Mouse (Mus musculus) heart, adult 11 months (tissue): ENCODE data around the gene Pif1.

Source experiments
- DNase-seq: peaks from one replicate; pipeline ENCODE4 v3.0.0; 2022

Gene Pif1

DNA sequence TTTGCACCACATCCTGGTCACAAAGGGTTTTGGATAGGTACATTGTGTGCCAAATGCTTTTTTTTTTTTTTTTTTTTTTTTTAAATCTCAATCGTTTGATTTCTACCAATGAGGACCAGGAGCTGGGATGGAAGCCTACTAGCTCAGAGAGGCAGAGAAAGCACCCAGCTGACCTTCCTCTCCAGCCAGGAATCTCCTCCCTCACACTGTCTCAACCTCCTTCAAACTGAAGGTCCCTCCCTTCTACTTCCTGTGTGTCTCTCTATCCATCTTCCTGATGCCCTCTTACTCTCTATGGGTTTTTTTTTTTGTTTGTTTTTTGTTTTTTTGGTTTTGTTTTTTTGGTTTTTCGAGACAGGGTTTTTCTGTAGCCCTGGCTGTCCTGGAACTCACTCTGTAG lies 14.0 kb downstream of the Pif1 start:
- no peak for DNase-seq

DNA sequence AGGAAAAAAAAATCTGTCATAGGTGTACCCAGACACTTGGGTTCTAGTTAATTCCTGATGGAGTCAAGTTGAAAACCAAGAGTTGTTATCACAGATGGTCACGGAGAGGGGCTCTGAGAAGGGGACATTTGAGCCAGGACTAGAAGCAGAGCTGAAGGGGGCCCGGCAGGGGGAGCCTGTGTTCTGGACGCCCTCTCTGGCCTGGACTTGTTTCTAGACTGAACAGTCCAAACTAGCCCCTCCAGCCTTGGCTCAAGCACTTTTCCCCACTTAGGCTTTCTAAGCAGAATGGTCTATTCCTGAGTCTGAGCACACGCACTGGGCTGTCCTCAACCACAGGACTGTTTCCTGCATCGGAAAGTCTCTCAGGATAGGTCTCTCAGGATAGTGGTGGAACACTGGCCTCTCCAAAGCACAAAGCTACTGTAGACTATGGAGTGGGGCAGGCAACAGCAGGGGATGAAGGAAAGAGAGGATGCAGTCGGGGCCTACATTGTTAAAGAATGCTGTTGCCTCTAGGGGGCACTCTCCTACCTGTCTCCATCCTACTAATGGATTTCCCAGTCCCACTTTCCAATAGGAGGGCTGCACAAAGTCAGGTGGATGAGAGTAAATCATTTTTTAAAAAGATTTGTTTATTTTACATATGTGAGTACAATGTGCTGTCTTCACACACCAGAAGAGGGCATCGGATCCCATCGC lies 16.6 kb downstream of the Pif1 start:
- no peak for DNase-seq

- peak; percentile 92 for DNase-seq
Observed at GRCm38 (mm10) chr9:65605471-65606136, 18.6 kb downstream of the Pif1 start.

DNA sequence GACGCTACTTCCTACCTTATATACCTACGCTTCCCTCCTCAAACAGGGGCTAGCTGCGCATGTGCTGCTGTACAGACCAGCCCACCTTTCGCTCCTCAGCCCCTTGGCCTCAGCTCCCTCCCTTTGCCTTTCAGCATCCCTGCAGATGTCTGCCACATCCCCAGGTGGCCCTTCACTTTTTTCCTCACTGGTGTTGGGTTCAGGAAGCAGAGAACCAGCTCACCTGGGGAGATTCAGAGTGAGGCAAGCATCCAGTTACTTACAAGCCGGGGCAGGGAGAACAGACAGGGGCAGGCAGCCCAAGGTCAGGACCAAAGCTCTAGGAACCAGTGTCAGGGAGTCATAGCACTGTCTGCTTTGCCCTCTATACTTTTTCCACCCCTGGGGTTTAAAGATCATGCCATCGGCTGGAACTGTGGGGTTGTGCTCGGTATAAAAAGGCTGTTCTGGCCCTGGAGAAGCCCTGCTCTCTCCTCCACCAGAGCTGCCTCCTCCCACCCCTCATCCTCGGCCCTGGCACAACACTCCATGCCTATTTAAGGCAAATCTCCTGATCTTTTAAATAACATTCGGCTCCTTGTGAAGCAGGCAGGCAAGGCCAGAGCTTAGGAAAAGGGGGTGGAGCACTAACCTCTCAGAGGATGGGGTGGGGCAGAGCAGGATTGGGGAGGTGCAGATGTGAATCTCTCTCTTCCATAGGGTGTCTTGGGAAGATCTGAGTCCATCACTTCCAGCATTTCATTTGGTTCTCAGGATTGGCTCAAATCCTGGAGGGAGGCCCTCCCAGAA lies 19.6 kb downstream of the Pif1 start:
- DNase-seq, result no peak

- no peak for DNase-seq
Observed at GRCm38 (mm10) chr9:65607120-65607519, 20.2 kb downstream of the Pif1 start.

DNA sequence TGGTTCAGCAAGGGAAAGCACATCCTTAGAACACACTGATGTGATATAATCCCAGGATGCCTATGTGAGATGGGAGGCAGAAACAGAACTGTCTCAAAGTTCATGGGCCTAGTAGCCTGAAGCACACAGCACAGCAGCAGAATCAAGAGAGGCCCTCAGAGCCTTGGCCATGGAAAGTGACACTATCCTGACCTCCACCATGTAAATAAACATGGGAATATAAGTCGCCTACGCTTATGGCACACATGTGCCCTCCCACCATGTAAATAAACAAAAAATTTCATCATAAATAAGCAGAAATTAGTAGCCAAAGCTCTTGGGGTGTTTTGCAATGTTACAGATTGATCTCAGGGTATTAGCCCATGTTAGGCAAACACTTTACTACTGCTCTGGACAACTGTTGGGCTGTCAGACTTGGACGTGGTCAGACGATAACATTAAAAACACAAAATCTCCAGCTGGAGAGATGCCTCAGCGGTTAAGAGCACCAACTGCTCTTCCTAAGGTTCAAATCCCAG lies 25.1 kb downstream of the Pif1 start:
- DNase-seq, result no peak

DNA sequence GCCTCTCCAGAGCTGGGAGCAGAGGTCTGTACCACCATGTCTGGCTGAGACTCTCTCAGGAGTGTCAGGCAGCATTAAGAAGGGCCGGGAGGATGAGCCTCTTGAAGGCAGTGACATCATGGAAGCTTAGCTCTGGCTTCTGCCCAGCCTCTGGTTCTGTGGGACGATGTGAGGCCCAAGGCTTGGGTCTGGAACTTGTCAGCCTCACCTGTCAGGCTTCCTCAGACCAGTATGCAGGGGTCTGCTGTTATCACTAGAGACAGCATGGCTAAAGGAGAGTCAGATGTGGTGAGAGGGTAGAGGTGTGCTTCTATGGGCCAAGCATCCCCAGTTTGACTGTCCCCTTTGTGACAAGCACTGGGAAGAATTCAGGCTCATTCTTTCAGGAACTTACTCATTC lies 26.1 kb downstream of the Pif1 start:
- DNase-seq, result no peak

DNA sequence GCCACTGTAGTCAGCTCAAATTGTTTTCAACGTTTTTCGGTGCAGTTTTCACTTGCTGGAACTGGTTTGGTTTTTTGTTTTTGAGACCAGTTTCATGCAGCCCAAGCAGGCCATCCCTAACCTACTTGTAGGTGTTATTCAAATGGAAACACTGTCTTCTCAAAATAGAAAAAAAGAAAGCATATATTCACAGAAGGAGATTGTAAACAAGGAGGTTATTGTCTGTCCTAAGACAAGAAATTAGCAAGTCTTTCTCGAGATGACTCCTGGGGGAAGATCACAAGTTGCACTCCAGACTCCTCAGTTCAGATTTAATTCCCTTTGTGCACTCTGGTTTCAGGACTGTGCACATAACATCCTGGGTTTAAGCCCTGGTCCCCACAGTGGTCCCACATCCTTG lies 32.4 kb downstream of the Pif1 start:
- DNase-seq, result no peak

GRCm38 (mm10) chr9:65621196-65621595 lies 34.2 kb downstream of the Pif1 start:
- no peak for DNase-seq

DNA sequence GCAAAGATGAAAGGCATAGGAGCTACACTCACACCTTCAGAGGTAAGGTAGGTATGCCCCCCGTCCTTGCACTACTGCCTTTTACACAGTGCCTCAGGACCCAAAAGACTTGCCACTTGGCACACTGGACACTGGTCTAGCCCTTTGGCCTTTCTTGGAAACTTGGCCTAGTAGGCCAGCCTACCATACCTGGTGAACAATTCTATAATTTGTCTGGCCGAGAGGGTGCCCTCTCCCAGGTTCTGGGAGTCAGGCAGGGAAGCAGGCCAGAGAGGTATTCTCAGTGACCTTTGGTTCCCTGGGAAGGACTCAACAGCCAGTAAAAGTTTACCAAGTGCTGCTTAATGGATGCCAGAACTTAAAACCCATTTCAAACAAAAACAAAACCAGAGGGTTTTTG lies 34.7 kb downstream of the Pif1 start:
- no peak for DNase-seq

GRCm38 (mm10) chr9:65622826-65623225 lies 35.9 kb downstream of the Pif1 start:
- no peak for DNase-seq

DNA sequence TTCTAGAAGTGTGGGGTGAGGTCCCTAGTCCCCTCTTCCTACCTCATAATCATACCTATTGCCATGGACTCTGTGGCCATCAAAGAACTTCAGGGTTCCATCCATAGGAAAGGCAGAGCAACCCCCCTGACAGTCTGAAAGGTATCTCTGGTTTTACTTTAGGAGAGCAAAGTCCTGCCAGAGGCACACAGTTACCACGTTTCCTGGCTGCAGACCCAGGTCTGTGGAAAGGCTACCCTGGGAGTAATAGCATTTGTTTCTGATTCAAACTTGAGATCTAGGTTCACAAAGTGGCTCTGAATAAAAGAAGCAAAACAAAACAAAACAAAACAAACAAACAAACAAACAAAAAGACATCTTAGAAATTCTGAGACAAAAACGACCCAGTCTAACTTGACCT lies 37.3 kb downstream of the Pif1 start:
- DNase-seq, result no peak

DNA sequence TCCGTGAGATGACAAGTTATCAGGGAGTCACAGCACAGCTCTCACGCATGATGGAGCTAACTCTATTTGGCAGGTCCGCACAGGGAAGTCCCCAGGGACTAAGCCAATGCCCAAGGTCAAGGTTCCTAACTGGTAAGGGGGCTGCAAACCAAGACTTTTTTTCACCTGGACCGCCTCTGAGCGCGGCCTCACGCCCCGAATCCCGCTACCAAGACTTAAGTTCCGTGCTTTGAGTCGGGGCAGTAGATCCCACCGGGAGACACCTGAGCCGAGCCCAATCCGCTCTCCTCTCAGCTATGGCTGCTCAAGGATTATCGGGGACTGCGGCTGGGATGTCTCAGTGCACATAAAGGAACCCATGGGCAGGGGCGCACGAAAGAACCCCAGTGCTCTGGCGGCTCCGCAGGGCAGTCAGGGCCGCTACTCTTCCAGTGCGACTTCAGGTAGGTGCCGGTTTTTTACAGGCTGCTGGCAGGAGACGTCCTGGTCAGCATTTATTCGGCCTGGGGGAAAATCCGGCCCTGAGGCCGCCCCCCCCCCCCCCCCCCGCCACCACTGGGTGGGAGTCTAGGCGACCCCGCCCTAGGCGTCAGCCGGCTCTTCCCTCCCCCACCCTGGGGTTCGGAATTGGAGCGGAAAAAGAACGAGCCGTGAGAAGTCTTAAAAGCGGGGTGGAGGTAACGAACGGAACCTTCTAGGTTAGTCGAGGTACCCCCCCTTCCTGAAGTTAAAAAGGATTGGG lies 42.2 kb downstream of the Pif1 start, which contains the start of gene Rbpms2:
Rbpms2 (plus strand) TSS at position 624 of the 742 bp plus-strand sequence.
- peak; percentile 95 for DNase-seq

DNA sequence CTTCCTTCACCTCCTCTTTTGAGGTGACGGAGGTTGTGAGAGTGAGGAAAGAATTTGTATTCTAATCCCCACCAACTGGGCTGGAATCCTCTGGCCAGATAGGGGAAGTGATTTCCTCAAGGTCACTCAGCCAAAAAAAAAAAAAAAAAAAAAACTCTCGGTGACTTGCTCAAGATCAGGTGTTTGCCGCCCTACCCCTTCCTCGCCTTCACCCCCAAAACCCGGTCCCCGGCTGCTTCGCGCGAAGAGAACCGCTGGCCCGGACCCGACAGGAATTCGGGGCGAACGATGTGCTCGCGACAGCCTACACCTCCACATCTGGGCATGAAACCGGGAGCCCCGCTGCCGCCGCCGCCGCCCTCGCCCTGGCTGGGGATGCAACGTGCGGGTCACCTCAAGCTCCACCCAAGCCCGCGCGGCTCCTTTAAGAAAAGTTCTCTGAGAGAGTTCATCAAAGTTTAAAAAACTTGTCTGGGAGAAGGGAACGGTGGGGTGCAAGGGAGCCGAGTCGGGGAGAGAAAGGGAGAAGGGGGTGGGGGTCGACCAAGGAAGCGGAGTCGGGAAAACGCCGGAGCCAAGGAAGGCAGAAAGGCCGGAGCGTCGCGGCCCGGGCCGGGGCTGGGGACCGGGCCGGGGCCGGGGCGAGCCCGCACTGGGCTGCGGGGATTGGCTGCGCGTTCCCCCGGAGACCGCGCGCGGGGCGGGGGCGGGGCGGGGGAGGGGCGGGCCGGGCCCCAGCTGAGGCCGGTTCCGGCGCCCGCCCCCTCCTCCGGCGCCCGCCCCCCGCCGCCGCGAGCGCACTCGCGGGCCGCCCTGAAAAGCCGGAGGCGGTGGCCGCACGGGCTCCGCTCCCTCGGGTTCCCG lies 43.0 kb downstream of the Pif1 start:
- peak; percentile 97 for DNase-seq

- peak; percentile 95 for DNase-seq
Observed at GRCm38 (mm10) chr9:65630631-65631353, 43.8 kb downstream of the Pif1 start.

- DNase-seq, result peak; percentile 90
Observed at GRCm38 (mm10) chr9:65631354-65632021, 44.5 kb downstream of the Pif1 start.

GRCm38 (mm10) chr9:65635766-65636165 lies 48.8 kb downstream of the Pif1 start:
- no peak for DNase-seq

GRCm38 (mm10) chr9:65636926-65637325 lies 50.0 kb downstream of the Pif1 start:
- no peak for DNase-seq

GRCm38 (mm10) chr9:65639065-65639464 lies 52.1 kb downstream of the Pif1 start:
- DNase-seq, result no peak

DNA sequence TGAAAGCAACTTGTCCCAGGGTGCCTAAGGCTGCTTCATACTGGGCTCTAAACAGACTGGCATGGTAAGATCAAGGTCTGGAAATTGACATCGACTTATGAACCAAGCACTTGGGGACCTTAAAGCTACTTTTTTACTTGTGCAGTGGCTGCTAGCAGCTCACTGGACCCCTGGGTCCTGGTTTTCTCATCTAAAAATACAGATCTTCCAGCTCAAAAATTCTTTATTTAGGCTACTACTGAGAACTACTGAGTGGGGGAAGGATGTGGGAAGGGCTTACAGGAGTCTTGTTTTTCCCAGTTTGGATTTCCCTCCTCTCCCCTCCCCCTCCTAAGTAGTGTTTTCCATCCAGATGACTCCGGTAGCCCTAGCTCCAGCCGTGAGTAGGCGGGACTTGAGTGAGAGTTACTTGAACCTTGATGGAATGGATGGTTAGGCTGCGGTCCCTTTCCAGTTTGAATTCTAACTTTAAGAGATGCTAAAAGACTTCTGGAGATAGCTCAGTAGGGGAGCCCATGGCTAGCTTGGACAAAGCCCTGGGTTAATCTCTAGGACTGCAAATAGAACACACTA lies 54.0 kb downstream of the Pif1 start:
- DNase-seq, result no peak
